Mouse (Mus musculus) MEL (cell line): ENCODE data around the gene Zfp282. TPM values are rescaled to one million over a fixed set of nuclear protein-coding genes. Genes with fewer than 3 reads are reported as not detected.

Source experiments
- DNase-seq: peaks from one replicate; pipeline ENCODE4 v3.0.0; 2011; ENCODE audit warnings: low read depth, low spot score
- H3K27ac ChIP-seq: 2 replicates; pipeline ENCODE4 v1.5.1; 2012; ENCODE audit warnings: low read depth, mild to moderate bottlenecking, control low read depth, low read length, moderate library complexity; ENCODE audit not compliant: control insufficient read depth
- H3K27me3 ChIP-seq, 2 experiments: fragments of 150-350 bp in 1 of 2; sonication (generic) in 1 of 2; 2 replicates each; pipeline ENCODE4 v1.6.1; 2012; ENCODE audit warnings: low read length in 2 of 2, mild to moderate bottlenecking in 2 of 2, improper control_type of control experiment in 1 of 2, moderate library complexity in 1 of 2; ENCODE audit not compliant: insufficient read depth in 2 of 2, control insufficient read depth in 1 of 2
- H3K36me3 ChIP-seq, 2 experiments: 2 replicates each; pipeline ENCODE4 v1.6.1; 2012 to 2014; ENCODE audit warnings: low read length in 2 of 2, improper control_type of control experiment in 1 of 2, inconsistent platforms in 1 of 2, mild to moderate bottlenecking in 1 of 2; ENCODE audit not compliant: insufficient read depth in 2 of 2, control insufficient read depth in 1 of 2
- H3K4me1 ChIP-seq, 2 experiments: fragments of 150-350 bp in 1 of 2; sonication (generic) in 1 of 2; 2 replicates each; pipeline ENCODE4 v1.6.1; 2012; ENCODE audit warnings: low read length in 2 of 2, improper control_type of control experiment in 1 of 2, mild to moderate bottlenecking in 1 of 2; ENCODE audit not compliant: insufficient read depth in 2 of 2, control insufficient read depth in 1 of 2
- H3K4me3 ChIP-seq, 2 experiments: fragments of 150-350 bp in 1 of 2; sonication (generic) in 1 of 2; 2 replicates each; pipeline ENCODE4 v1.5.1; 2012; ENCODE audit warnings: low read depth in 2 of 2, low read length in 2 of 2, mild to moderate bottlenecking in 2 of 2, moderate library complexity in 2 of 2, control low read depth in 1 of 2, improper control_type of control experiment in 1 of 2; ENCODE audit not compliant: control insufficient read depth in 1 of 2, insufficient read depth in 1 of 2
- H3K79me2 ChIP-seq: 2 replicates; pipeline ENCODE4 v1.6.1; 2012; ENCODE audit warnings: mild to moderate bottlenecking, low read length, moderate library complexity; ENCODE audit not compliant: control insufficient read depth, poor library complexity, insufficient read depth
- H3K9ac ChIP-seq: 2 replicates; pipeline ENCODE4 v1.6.1; 2012; ENCODE audit warnings: low read depth, mild to moderate bottlenecking, control low read depth, low read length, moderate library complexity; ENCODE audit not compliant: control insufficient read depth, poor library complexity, severe bottlenecking
- H3K9me3 ChIP-seq: fragments of 150-350 bp; sonication (generic); replicated peaks from 2 replicates; pipeline ENCODE4 v1.6.1; 2012; ENCODE audit warnings: mild to moderate bottlenecking, low read length, improper control_type of control experiment, moderate library complexity; ENCODE audit not compliant: insufficient read depth
- CHD1 ChIP-seq: IDR thresholded peaks from 2 replicates; pipeline ENCODE4 v1.6.1; 2012; ENCODE audit warnings: low read depth, mild to moderate bottlenecking, inconsistent platforms, low read length, improper control_type of control experiment
- CTCF ChIP-seq, 3 experiments: IDR thresholded peaks in 2 of 3; conservative IDR thresholded peaks in 1 of 3; 2 replicates each; pipeline ENCODE4 v1.5.1; 2011 to 2012; ENCODE audit warnings: low read length in 3 of 3, low read depth in 2 of 3, mild to moderate bottlenecking in 2 of 3, improper control_type of control experiment in 1 of 3, inconsistent platforms in 1 of 3, mixed read lengths in 1 of 3, moderate library complexity in 1 of 3; ENCODE audit not compliant: control insufficient read depth in 1 of 3, insufficient read depth in 1 of 3, poor library complexity in 1 of 3, severe bottlenecking in 1 of 3
- E2F4 ChIP-seq: IDR thresholded peaks from 2 replicates; pipeline ENCODE4 v1.6.1; 2011; ENCODE audit warnings: low read depth, low read length, improper control_type of control experiment, borderline replicate concordance
- ELF1 ChIP-seq: IDR thresholded peaks from 2 replicates; pipeline ENCODE4 v1.6.1; 2014; ENCODE audit warnings: low read depth, mild to moderate bottlenecking, inconsistent platforms, low read length, improper control_type of control experiment, moderate library complexity
- EP300 ChIP-seq, 2 experiments: IDR thresholded peaks; 2 replicates each; pipeline ENCODE4 v1.6.1; 2011; ENCODE audit warnings: improper control_type of control experiment in 2 of 2, low read length in 2 of 2, low read depth in 1 of 2, mild to moderate bottlenecking in 1 of 2
- ETS1 ChIP-seq: IDR thresholded peaks from 2 replicates; pipeline ENCODE4 v1.6.1; 2012; ENCODE audit warnings: low read depth, mild to moderate bottlenecking, inconsistent platforms, low read length, improper control_type of control experiment, moderate library complexity
- GABPA ChIP-seq: IDR thresholded peaks from 2 replicates; pipeline ENCODE4 v1.6.1; 2012; ENCODE audit warnings: low read depth, mild to moderate bottlenecking, inconsistent platforms, low read length, improper control_type of control experiment, moderate library complexity
- KAT2A ChIP-seq: conservative IDR thresholded peaks from 2 replicates; pipeline ENCODE4 v1.6.1; 2012; ENCODE audit warnings: low read depth, low read length, improper control_type of control experiment, inconsistent platforms
- MEF2A ChIP-seq: IDR thresholded peaks from 2 replicates; pipeline ENCODE4 v1.6.1; 2014; ENCODE audit warnings: low read depth, mild to moderate bottlenecking, inconsistent platforms, low read length, improper control_type of control experiment; ENCODE audit not compliant: poor library complexity, insufficient replicate concordance, severe bottlenecking; ENCODE audit errors: extremely low read depth
- MXI1 ChIP-seq: IDR thresholded peaks from 2 replicates; pipeline ENCODE4 v1.6.1; 2011; ENCODE audit warnings: mild to moderate bottlenecking, low read depth, low read length, improper control_type of control experiment
- MYB ChIP-seq: IDR thresholded peaks from 2 replicates; pipeline ENCODE4 v1.6.1; 2011; ENCODE audit warnings: mild to moderate bottlenecking, low read depth, low read length, improper control_type of control experiment
- MYC ChIP-seq: IDR thresholded peaks from 2 replicates; pipeline ENCODE4 v1.6.1; 2011; ENCODE audit warnings: low read depth, mild to moderate bottlenecking, low read length, improper control_type of control experiment, moderate library complexity
- NELFE ChIP-seq: IDR thresholded peaks from 2 replicates; pipeline ENCODE4 v1.6.1; 2011; ENCODE audit warnings: low read depth, low read length, improper control_type of control experiment
- NRF1 ChIP-seq: IDR thresholded peaks from 2 replicates; pipeline ENCODE4 v1.6.1; 2014; ENCODE audit warnings: low read depth, mild to moderate bottlenecking, inconsistent platforms, low read length, improper control_type of control experiment, moderate library complexity; ENCODE audit not compliant: poor library complexity, insufficient read depth, severe bottlenecking
- POLR2AphosphoS2 ChIP-seq: IDR thresholded peaks from 2 replicates; pipeline ENCODE4 v1.6.1; 2011; ENCODE audit warnings: low read length, improper control_type of control experiment
- POLR2AphosphoS5 ChIP-seq: IDR thresholded peaks from 2 replicates; pipeline ENCODE4 v1.6.1; 2012; ENCODE audit warnings: low read depth, borderline replicate concordance, mild to moderate bottlenecking, inconsistent platforms, low read length, moderate library complexity, mixed read lengths
- RCOR1 ChIP-seq: IDR thresholded peaks from 2 replicates; pipeline ENCODE4 v1.6.1; 2012; ENCODE audit warnings: low read depth, mild to moderate bottlenecking, inconsistent platforms, low read length, improper control_type of control experiment
- SIN3A ChIP-seq: IDR thresholded peaks from 2 replicates; pipeline ENCODE4 v1.6.1; 2012; ENCODE audit warnings: low read length, improper control_type of control experiment, inconsistent platforms
- SMC3 ChIP-seq: IDR thresholded peaks from 2 replicates; pipeline ENCODE4 v1.6.1; 2011; ENCODE audit warnings: low read depth, low read length, improper control_type of control experiment
- TAL1 ChIP-seq: IDR thresholded peaks from 2 replicates; pipeline ENCODE4 v1.6.1; 2012; ENCODE audit warnings: mild to moderate bottlenecking, inconsistent platforms, low read length, moderate library complexity, mixed read lengths
- TCF12 ChIP-seq: IDR thresholded peaks from 2 replicates; pipeline ENCODE4 v1.6.1; 2014; ENCODE audit warnings: low read depth, mild to moderate bottlenecking, inconsistent platforms, low read length, improper control_type of control experiment, moderate library complexity
- USF1 ChIP-seq: IDR thresholded peaks from 2 replicates; pipeline ENCODE4 v1.6.1; 2014; ENCODE audit warnings: low read depth, mild to moderate bottlenecking, inconsistent platforms, low read length, improper control_type of control experiment, moderate library complexity
- ZKSCAN1 ChIP-seq: IDR thresholded peaks from 2 replicates; pipeline ENCODE4 v1.6.1; 2012; ENCODE audit warnings: low read depth, mild to moderate bottlenecking, inconsistent platforms, low read length, improper control_type of control experiment, moderate library complexity
- ZMIZ1 ChIP-seq: IDR thresholded peaks from 2 replicates; pipeline ENCODE4 v1.6.1; 2012; ENCODE audit warnings: low read depth, mild to moderate bottlenecking, inconsistent platforms, low read length, improper control_type of control experiment, moderate library complexity
- ZNF384 ChIP-seq: IDR thresholded peaks from 2 replicates; pipeline ENCODE4 v1.6.1; 2012; ENCODE audit warnings: low read depth, mild to moderate bottlenecking, inconsistent platforms, low read length, improper control_type of control experiment
- polyA plus RNA-seq, 2 experiments: library from polyadenylated mRNA; stranded (reverse) in 1 of 2; unstranded in 1 of 2; fragments of >175 nt in 1 of 2; fragments of >200 nt in 1 of 2; gene quantifications; 2 replicates each; pipeline versions ENCODE4 v1.2.1 to v1.2.4; 2012; ENCODE audit warnings: low replicate concordance in 2 of 2, low read depth in 1 of 2; ENCODE audit not compliant: insufficient read length in 2 of 2, insufficient read depth in 1 of 2, missing spikeins in 1 of 2
- total RNA-seq: library from RNA; depleted of rRNA; stranded (reverse); fragments of 300-350 nt; gene quantifications from 2 replicates; pipeline ENCODE4 v1.2.3, GENCODE M21; 2012

Zfp282 gene
- total and polyA plus RNA-seq, 3 experiments, result 8.2 to 13.8 TPM; not detected in 1

DNA sequence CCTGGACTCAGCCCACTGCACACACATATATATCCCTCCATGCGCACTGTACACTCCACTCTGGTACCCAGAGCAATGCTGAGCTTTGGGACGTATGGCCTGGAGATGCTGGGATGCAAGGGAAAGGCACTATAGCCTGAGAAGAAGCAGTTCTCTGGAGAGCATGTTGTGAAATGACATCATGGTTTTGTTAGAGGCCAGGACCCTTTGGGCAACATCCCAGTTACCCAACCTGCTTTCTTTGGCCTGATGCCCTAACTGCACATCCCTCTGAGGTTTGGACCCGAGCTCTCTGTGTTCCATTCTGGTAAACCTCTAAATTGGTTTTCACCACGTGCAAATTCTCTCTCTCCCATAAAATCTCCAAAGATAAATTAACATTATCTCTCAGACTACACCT, 26.6 kb downstream of the Zfp282 start:
- Histone ChIP-seq H3K9me3 (no peaks in the 10 kb centered on the region), H3K4me3 (no peak overlapping the region), H3K27ac (no peak overlapping the region), H3K4me1 (no peaks in the 10 kb centered on the region), H3K27me3 (no peaks in the 10 kb centered on the region), H3K36me3 (peaks cover 0 to 2% of the 10 kb centered on the region in 2 experiments; a peak in 1 of 4 replicates), H3K9ac (no peak overlapping the region), H3K79me2 (no peaks in the 10 kb centered on the region)
- no peak for TF ChIP-seq ZNF384
- no peak for TF ChIP-seq SIN3A
- no peak for TF ChIP-seq NELFE
- TF ChIP-seq CHD1, result no peak
- TF ChIP-seq KAT2A, result no peak
- TF ChIP-seq ETS1, result no peak
- no peak for TF ChIP-seq USF1
- TF ChIP-seq MYC, result no peak
- TF ChIP-seq E2F4, result no peak
- no peak for TF ChIP-seq NRF1
- DNase-seq, result no peak

DNA sequence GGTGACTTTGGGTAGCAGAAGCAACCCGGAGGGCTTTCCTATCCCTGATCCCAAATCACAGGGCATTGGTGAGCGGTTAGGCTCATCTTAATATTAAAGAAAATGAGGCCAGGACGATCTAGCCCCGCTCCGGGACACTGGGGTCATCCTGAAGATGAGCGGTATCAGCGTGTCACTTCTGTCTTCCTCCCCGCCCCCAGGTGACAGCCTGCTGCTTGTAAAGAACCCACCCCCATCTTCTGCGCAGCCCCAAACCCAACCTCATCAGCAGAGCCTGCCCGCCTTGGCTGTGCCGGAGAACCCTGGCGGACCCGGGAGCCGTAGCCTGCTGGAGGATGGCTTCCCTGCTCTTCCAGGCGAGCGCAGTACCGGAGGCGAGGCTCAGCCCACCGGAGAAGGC, 27.4 kb downstream of the Zfp282 start:
- H3K27ac ChIP-seq, result no peak overlapping the region
- no peaks in the 10 kb centered on the region for H3K79me2 ChIP-seq
- H3K9ac ChIP-seq, result no peak overlapping the region
- no peaks in the 10 kb centered on the region for H3K27me3 ChIP-seq
- TF ChIP-seq POLR2AphosphoS2, result no peak
- TF ChIP-seq ZNF384, result no peak
- TF ChIP-seq USF1, result no peak
- TF ChIP-seq ZKSCAN1, result no peak
- no peak overlapping the region for H3K4me3 ChIP-seq
- H3K36me3 ChIP-seq, result peaks cover 0 to 2% of the 10 kb centered on the region in 2 experiments; a peak in 1 of 4 replicates
- no peak for DNase-seq
- no peaks in the 10 kb centered on the region for H3K9me3 ChIP-seq
- H3K4me1 ChIP-seq, result no peaks in the 10 kb centered on the region

DNA sequence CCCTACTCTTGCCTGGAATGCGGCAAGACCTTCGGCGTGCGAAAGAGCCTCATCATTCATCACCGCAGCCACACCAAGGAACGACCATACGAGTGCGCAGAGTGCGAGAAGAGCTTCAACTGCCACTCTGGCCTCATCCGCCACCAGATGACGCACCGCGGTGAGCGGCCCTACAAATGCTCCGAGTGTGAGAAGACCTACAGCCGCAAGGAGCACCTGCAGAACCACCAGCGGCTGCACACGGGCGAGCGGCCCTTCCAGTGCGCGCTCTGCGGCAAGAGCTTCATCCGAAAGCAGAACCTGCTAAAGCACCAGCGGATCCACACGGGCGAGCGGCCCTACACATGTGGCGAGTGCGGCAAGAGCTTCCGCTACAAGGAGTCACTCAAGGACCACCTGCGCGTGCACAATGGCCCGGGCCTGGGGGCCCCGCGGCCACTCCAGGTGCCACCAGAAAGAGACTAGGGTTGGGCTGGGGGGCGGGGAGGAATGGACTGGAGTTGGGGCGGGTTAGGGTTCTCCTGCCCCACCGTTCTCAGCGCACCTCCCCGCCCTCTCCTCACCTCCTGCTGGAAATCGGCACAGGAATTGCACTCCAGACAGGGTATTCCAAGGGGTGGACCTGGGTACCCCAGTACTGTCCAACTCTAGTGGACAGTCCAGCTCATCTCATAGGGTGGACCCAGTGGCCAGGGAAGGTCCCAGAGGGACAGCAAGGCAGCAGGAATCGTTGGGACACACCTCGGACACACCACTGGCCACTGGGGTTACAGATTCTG, 28.1 kb downstream of the Zfp282 start:
- Histone ChIP-seq H3K36me3 (peaks cover 0 to 2% of the 10 kb centered on the region in 2 experiments; a peak in 1 of 4 replicates), H3K9me3 (no peaks in the 10 kb centered on the region), H3K4me3 (no peak overlapping the region), H3K27me3 (no peaks in the 10 kb centered on the region), H3K4me1 (no peaks in the 10 kb centered on the region), H3K27ac (no peak overlapping the region), H3K79me2 (no peaks in the 10 kb centered on the region), H3K9ac (no peak overlapping the region)
- no peak for DNase-seq
- TF ChIP-seq E2F4, result no peak
- TF ChIP-seq ZNF384, result no peak
- TF ChIP-seq MXI1, result no peak
- no peak for TF ChIP-seq TAL1
- TF ChIP-seq USF1, result no peak
- no peak for TF ChIP-seq MEF2A
- no peak for TF ChIP-seq SMC3
- TF ChIP-seq RCOR1, result no peak
- TF ChIP-seq ELF1, result no peak
- TF ChIP-seq MYB, result no peak
- TF ChIP-seq POLR2AphosphoS5, result no peak
- no peak for TF ChIP-seq CTCF (IDR thresholded peaks at IDR 0.05 in 2 of 3, conservative IDR thresholded peaks at IDR 0.05 in 1 of 3; ENCODE audit: control insufficient read depth in 1 of 3, insufficient read depth in 1 of 3, low read depth in 2 of 3, low read length in 3 of 3, poor library complexity in 1 of 3, severe bottlenecking in 1 of 3)
- no peak for TF ChIP-seq ZMIZ1
- no peak for TF ChIP-seq GABPA
- no peak for TF ChIP-seq EP300 (IDR thresholded peaks at IDR 0.05; ENCODE audit: low read depth in 1 of 2, low read length in 2 of 2)
- TF ChIP-seq TCF12, result no peak
